Mouse (Mus musculus): ENCODE results near the gene Slc25a36. TPM values are rescaled to one million over a fixed set of nuclear protein-coding genes. Genes with fewer than 3 reads are reported as not detected.

The Slc25a36 gene
- polyA plus RNA-seq, 1 experiment from 2014 or later = 96.7 TPM

- peaks cover 7% of the 10 kb centered on the region; the same call in 1 of the 2 replicates for H3K4me1 ChIP-seq (replicated peaks; ENCODE audit: control insufficient read depth, insufficient read depth, low read length)
- peak; percentile 72 for ATAC-seq (replicated peaks; ENCODE audit: low FRiP score, low TSS enrichment, low read depth)
- WGBS = 55% methylated on average over 9 of the region's 9 CpGs
Measured at GRCm38 (mm10) chr9:97068201-97069095, 42.5 kb downstream of the Slc25a36 start.

GRCm38 (mm10) chr9:97067761-97068160, 43.2 kb downstream of the Slc25a36 start:
- Histone ChIP-seq H3K27ac (ENCODE audit: low read depth) (no peak overlapping the region), H3K4me3 (ENCODE audit: low read depth, low read length) (no peak overlapping the region), H3K36me3 (ENCODE audit: control insufficient read depth, insufficient read depth, low read length) (peaks cover 15% of the 10 kb centered on the region; the same call in 1 of the 2 replicates), H3K4me2 (ENCODE audit: low read length) (no peak overlapping the region), H3K27me3 (replicated peaks; ENCODE audit: control insufficient read depth, insufficient read depth, low read length) (no peaks in the 10 kb centered on the region), H3K4me1 (replicated peaks; ENCODE audit: control insufficient read depth, insufficient read depth, low read length) (peaks cover 7% of the 10 kb centered on the region; the same call in 1 of the 2 replicates), H3K9ac (ENCODE audit: low read length) (no peak overlapping the region), H3K9me3 (ENCODE audit: control insufficient read depth, low read length) (no peaks in the 10 kb centered on the region)
- 83% methylated on average over 6 of the region's 6 CpGs for WGBS
- ATAC-seq (replicated peaks; ENCODE audit: low FRiP score, low TSS enrichment, low read depth) (no peak), DNase-seq (ENCODE audit: low spot score) (no peak)

More at GRCm38 (mm10) chr9:97068201-97069095, 42.5 kb downstream of the Slc25a36 start:
- H3K4me3 ChIP-seq (ENCODE audit: low read depth, low read length) = no peak overlapping the region
- H3K27me3 ChIP-seq (replicated peaks; ENCODE audit: control insufficient read depth, insufficient read depth, low read length) = no peaks in the 10 kb centered on the region
- DNase-seq (ENCODE audit: low spot score) = peak; percentile 91
- H3K9me3 ChIP-seq (ENCODE audit: control insufficient read depth, low read length) = no peaks in the 10 kb centered on the region
- H3K9ac ChIP-seq (ENCODE audit: low read length) = no peak overlapping the region
- peaks cover 15% of the 10 kb centered on the region; the same call in 1 of the 2 replicates for H3K36me3 ChIP-seq (ENCODE audit: control insufficient read depth, insufficient read depth, low read length)
- no peak overlapping the region for H3K27ac ChIP-seq (ENCODE audit: low read depth)
- H3K4me2 ChIP-seq (ENCODE audit: low read length) = no peak overlapping the region

GRCm38 (mm10) chr9:97065885-97066284, 45.1 kb downstream of the Slc25a36 start:
- WGBS = 68% methylated on average over 4 of the region's 4 CpGs
- peaks cover 7% of the 10 kb centered on the region; the same call in 1 of the 2 replicates for H3K4me1 ChIP-seq (replicated peaks; ENCODE audit: control insufficient read depth, insufficient read depth, low read length)
- no peak for DNase-seq (ENCODE audit: low spot score)

GRCm38 (mm10) chr9:97065216-97065615, 45.7 kb downstream of the Slc25a36 start:
- 62% methylated on average over 5 of the region's 5 CpGs for WGBS
- H3K9ac ChIP-seq (ENCODE audit: low read length) = no peak overlapping the region

More at GRCm38 (mm10) chr9:97065885-97066284, 45.1 kb downstream of the Slc25a36 start:
- Histone ChIP-seq H3K27me3 (replicated peaks; ENCODE audit: control insufficient read depth, insufficient read depth, low read length) (no peaks in the 10 kb centered on the region), H3K9me3 (ENCODE audit: control insufficient read depth, low read length) (no peaks in the 10 kb centered on the region), H3K27ac (ENCODE audit: low read depth) (no peak overlapping the region), H3K36me3 (ENCODE audit: control insufficient read depth, insufficient read depth, low read length) (peaks cover 11% of the 10 kb centered on the region; the same call in 1 of the 2 replicates), H3K4me2 (ENCODE audit: low read length) (no peak overlapping the region), H3K4me3 (ENCODE audit: low read depth, low read length) (no peak overlapping the region), H3K9ac (ENCODE audit: low read length) (no peak overlapping the region)
- ATAC-seq (replicated peaks; ENCODE audit: low FRiP score, low TSS enrichment, low read depth) = peak; percentile 41; the same call in 1 of the 2 replicates

GRCm38 (mm10) chr9:97064161-97064560, 46.8 kb downstream of the Slc25a36 start:
- peaks cover 7% of the 10 kb centered on the region; the same call in 1 of the 2 replicates for H3K4me1 ChIP-seq (replicated peaks; ENCODE audit: control insufficient read depth, insufficient read depth, low read length)
- H3K27ac ChIP-seq (ENCODE audit: low read depth) = no peak overlapping the region
- H3K4me3 ChIP-seq (ENCODE audit: low read depth, low read length) = no peak overlapping the region
- H3K9ac ChIP-seq (ENCODE audit: low read length) = no peak overlapping the region
- H3K27me3 ChIP-seq (replicated peaks; ENCODE audit: control insufficient read depth, insufficient read depth, low read length) = no peaks in the 10 kb centered on the region
- DNase-seq (ENCODE audit: low spot score) (no peak), ATAC-seq (replicated peaks; ENCODE audit: low FRiP score, low TSS enrichment, low read depth) (no peak)
- WGBS = 97% methylated on average over 1 of the region's 1 CpGs
- H3K36me3 ChIP-seq (ENCODE audit: control insufficient read depth, insufficient read depth, low read length) = peaks cover 11% of the 10 kb centered on the region; the same call in 1 of the 2 replicates
- no peaks in the 10 kb centered on the region for H3K9me3 ChIP-seq (ENCODE audit: control insufficient read depth, low read length)
- H3K4me2 ChIP-seq (ENCODE audit: low read length) = no peak overlapping the region

More at GRCm38 (mm10) chr9:97065216-97065615, 45.7 kb downstream of the Slc25a36 start:
- DNase-seq (ENCODE audit: low spot score) (no peak), ATAC-seq (replicated peaks; ENCODE audit: low FRiP score, low TSS enrichment, low read depth) (no peak)
- Histone ChIP-seq H3K4me1 (replicated peaks; ENCODE audit: control insufficient read depth, insufficient read depth, low read length) (peaks cover 7% of the 10 kb centered on the region; the same call in 1 of the 2 replicates), H3K27ac (ENCODE audit: low read depth) (no peak overlapping the region), H3K4me2 (ENCODE audit: low read length) (no peak overlapping the region), H3K27me3 (replicated peaks; ENCODE audit: control insufficient read depth, insufficient read depth, low read length) (no peaks in the 10 kb centered on the region), H3K36me3 (ENCODE audit: control insufficient read depth, insufficient read depth, low read length) (peaks cover 11% of the 10 kb centered on the region; the same call in 1 of the 2 replicates), H3K9me3 (ENCODE audit: control insufficient read depth, low read length) (no peaks in the 10 kb centered on the region), H3K4me3 (ENCODE audit: low read depth, low read length) (no peak overlapping the region)

- Histone ChIP-seq H3K9ac (ENCODE audit: low read length) (no peak overlapping the region), H3K27ac (ENCODE audit: low read depth) (no peak overlapping the region), H3K9me3 (ENCODE audit: control insufficient read depth, low read length) (no peaks in the 10 kb centered on the region), H3K27me3 (replicated peaks; ENCODE audit: control insufficient read depth, insufficient read depth, low read length) (no peaks in the 10 kb centered on the region), H3K4me1 (replicated peaks; ENCODE audit: control insufficient read depth, insufficient read depth, low read length) (peaks cover 10% of the 10 kb centered on the region; the same call in 1 of the 2 replicates), H3K4me2 (ENCODE audit: low read length) (no peak overlapping the region), H3K36me3 (ENCODE audit: control insufficient read depth, insufficient read depth, low read length) (no peaks in the 10 kb centered on the region), H3K4me3 (ENCODE audit: low read depth, low read length) (no peak overlapping the region)
- ATAC-seq (replicated peaks; ENCODE audit: low FRiP score, low TSS enrichment, low read depth) (no peak), DNase-seq (ENCODE audit: low spot score) (no peak)
- 94% methylated on average over 9 of the region's 9 CpGs for WGBS
Measured at GRCm38 (mm10) chr9:97061696-97062095, 49.3 kb downstream of the Slc25a36 start.

GRCm38 (mm10) chr9:97056541-97057338, 54.2 kb downstream of the Slc25a36 start:
- no peaks in the 10 kb centered on the region for H3K36me3 ChIP-seq (ENCODE audit: control insufficient read depth, insufficient read depth, low read length)
- DNase-seq (ENCODE audit: low spot score) = peak; percentile 63
- H3K9me3 ChIP-seq (ENCODE audit: control insufficient read depth, low read length) = no peaks in the 10 kb centered on the region
- no peak for ATAC-seq (replicated peaks; ENCODE audit: low FRiP score, low TSS enrichment, low read depth)
- peaks cover 11% of the 10 kb centered on the region; the same call in 1 of the 2 replicates for H3K4me1 ChIP-seq (replicated peaks; ENCODE audit: control insufficient read depth, insufficient read depth, low read length)
- H3K27ac ChIP-seq (ENCODE audit: low read depth) = peak overlapping the region; percentile 12; the same call in 1 of the 2 replicates
- 0 out of 2 replicates have a peak overlapping the region, but pooled peaks have one; percentile 0 for H3K4me3 ChIP-seq (ENCODE audit: low read depth, low read length)
- WGBS = 28% methylated on average over 18 of the region's 18 CpGs
- no peaks in the 10 kb centered on the region for H3K27me3 ChIP-seq (replicated peaks; ENCODE audit: control insufficient read depth, insufficient read depth, low read length)
- peak overlapping the region; percentile 27 for H3K4me2 ChIP-seq (ENCODE audit: low read length)
- no peak overlapping the region for H3K9ac ChIP-seq (ENCODE audit: low read length)

- no peak overlapping the region for H3K9ac ChIP-seq (ENCODE audit: low read length)
- H3K4me3 ChIP-seq (ENCODE audit: low read depth, low read length) = no peak overlapping the region
- 43% methylated on average over 14 of the region's 14 CpGs for WGBS
- ATAC-seq (replicated peaks; ENCODE audit: low FRiP score, low TSS enrichment, low read depth) (peak; percentile 54; the same call in 1 of the 2 replicates), DNase-seq (ENCODE audit: low spot score) (peak; percentile 55)
- no peaks in the 10 kb centered on the region for H3K9me3 ChIP-seq (ENCODE audit: control insufficient read depth, low read length)
- H3K27ac ChIP-seq (ENCODE audit: low read depth) = peak overlapping the region; percentile 12; the same call in 1 of the 2 replicates
- H3K4me1 ChIP-seq (replicated peaks; ENCODE audit: control insufficient read depth, insufficient read depth, low read length) = peaks cover 11% of the 10 kb centered on the region; the same call in 1 of the 2 replicates
- H3K4me2 ChIP-seq (ENCODE audit: low read length) = peak overlapping the region; percentile 27; the same call in 1 of the 2 replicates
- no peaks in the 10 kb centered on the region for H3K36me3 ChIP-seq (ENCODE audit: control insufficient read depth, insufficient read depth, low read length)
- H3K27me3 ChIP-seq (replicated peaks; ENCODE audit: control insufficient read depth, insufficient read depth, low read length) = no peaks in the 10 kb centered on the region
Measured at GRCm38 (mm10) chr9:97055906-97056305, 55.1 kb downstream of the Slc25a36 start.

All from intestine, embryonic 14.5 days (tissue).